Mouse (Mus musculus): ENCODE results near the gene Nefh.

The Nefh gene

GRCm38 (mm10) chr11:4947813-4948174, at the start of gene Nefh:
Gene Nefh, minus strand, starts transcription at chr11:4948064.
- DNase-seq, result no peak

- DNase-seq, result no peak
These were observed 48.8 kb upstream of the Nefh start for GRCm38 (mm10) chr11:4996621-4997199.

GRCm38 (mm10) chr11:4995676-4996075, 47.8 kb upstream of the Nefh start:
- no peak for DNase-seq

GRCm38 (mm10) chr11:4992471-4992870, 44.6 kb upstream of the Nefh start:
- no peak for DNase-seq

- DNase-seq, result no peak
These were observed 41.3 kb upstream of the Nefh start for GRCm38 (mm10) chr11:4989187-4989586.

- no peak for DNase-seq
These were observed 39.6 kb upstream of the Nefh start for GRCm38 (mm10) chr11:4987487-4987852.

- peak; percentile 88 for DNase-seq
These were observed 39.0 kb upstream of the Nefh start, which contains the start of gene Ap1b1 for GRCm38 (mm10) chr11:4986695-4987486. Gene Ap1b1, plus strand, starts transcription at chr11:4986824.

- no peak for DNase-seq
These were observed 36.9 kb upstream of the Nefh start for GRCm38 (mm10) chr11:4984799-4985198.

- DNase-seq, result peak; percentile 45
These were observed 36.4 kb upstream of the Nefh start for GRCm38 (mm10) chr11:4984249-4984648.

- no peak for DNase-seq
These were observed 35.7 kb upstream of the Nefh start for GRCm38 (mm10) chr11:4983538-4983937.

GRCm38 (mm10) chr11:4983010-4983409, 35.1 kb upstream of the Nefh start:
- DNase-seq, result no peak

GRCm38 (mm10) chr11:4975623-4976022, 27.8 kb upstream of the Nefh start:
- DNase-seq, result peak; percentile 65

GRCm38 (mm10) chr11:4974376-4975122, 26.7 kb upstream of the Nefh start:
- no peak for DNase-seq

GRCm38 (mm10) chr11:4973871-4974256, 26.0 kb upstream of the Nefh start:
- no peak for DNase-seq

- peak; percentile 48 for DNase-seq
These were observed 25.4 kb upstream of the Nefh start for GRCm38 (mm10) chr11:4972967-4973870.

- peak; percentile 47 for DNase-seq
These were observed 20.5 kb upstream of the Nefh start for GRCm38 (mm10) chr11:4968376-4968775.

- no peak for DNase-seq
These were observed 19.7 kb upstream of the Nefh start for GRCm38 (mm10) chr11:4967549-4967948.

GRCm38 (mm10) chr11:4966888-4967287, 19.0 kb upstream of the Nefh start:
- DNase-seq, result no peak

GRCm38 (mm10) chr11:4966325-4966724, 18.5 kb upstream of the Nefh start:
- no peak for DNase-seq

GRCm38 (mm10) chr11:4963099-4963808, 15.4 kb upstream of the Nefh start:
- DNase-seq, result no peak

- no peak for DNase-seq
These were observed 6.1 kb upstream of the Nefh start for GRCm38 (mm10) chr11:4953918-4954317.

- no peak for DNase-seq
These were observed 5.5 kb upstream of the Nefh start for GRCm38 (mm10) chr11:4953401-4953800.
